Mouse (Mus musculus): ENCODE data around the gene Mllt10. TPM values are rescaled to one million over a fixed set of nuclear protein-coding genes. Genes with fewer than 3 reads are reported as not detected.
A peak's percentile ranks its signal among the peaks of the same experiment; 100 is the strongest.

Gene Mllt10
- total and polyA plus RNA-seq, 2 experiments from 2014 or later: 28.9 to 96.5 TPM

DNA sequence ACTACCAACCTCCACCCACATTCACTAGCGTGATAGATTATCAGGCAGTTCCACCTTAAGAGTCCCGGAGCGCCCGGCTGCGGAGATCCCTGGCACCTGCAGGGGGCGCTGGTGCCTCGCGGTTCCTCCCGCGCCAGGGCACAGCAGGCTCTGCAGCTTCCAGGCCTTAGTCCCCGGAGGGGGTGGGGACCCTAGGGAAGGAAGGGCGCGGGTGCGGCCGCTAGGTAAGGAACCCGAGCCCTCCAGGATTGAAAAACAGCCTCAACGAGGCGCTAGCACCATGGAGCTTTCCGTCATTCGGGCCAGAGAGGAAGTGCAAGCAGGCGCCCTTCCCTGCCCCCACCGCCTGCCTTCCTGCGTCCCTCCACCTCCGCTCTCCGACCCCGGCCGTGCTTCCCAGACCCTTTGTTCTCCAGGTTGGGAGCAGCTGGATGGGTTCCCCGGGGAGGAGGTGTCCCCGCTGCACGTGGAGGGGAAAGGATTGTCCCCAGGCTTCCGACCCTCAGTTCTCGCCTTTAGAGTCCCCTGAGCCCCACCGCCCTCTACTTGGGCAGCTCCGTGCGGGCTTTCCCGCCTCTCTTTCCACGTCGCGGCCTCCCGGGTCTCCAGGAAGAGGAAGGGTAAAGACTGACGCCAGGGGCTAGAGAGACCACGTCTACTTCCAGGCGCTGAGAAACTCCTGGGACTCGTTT is 27.4 kb upstream of the Mllt10 start:
- ATAC-seq (ENCODE audit: low FRiP score) (peak; percentile 87), DNase-seq (ENCODE audit: low spot score) (peak; percentile 94)
- Histone ChIP-seq H3K4me3 (ENCODE audit: low read depth, low read length) (peak overlapping the region; percentile 65), H3K4me1 (ENCODE audit: insufficient read depth, low read length) (peaks cover 20% of the 10 kb centered on the region; the same call in 1 of the 2 replicates), H3K27ac (ENCODE audit: low read depth, low read length) (peak overlapping the region; percentile 85), H3K27me3 (ENCODE audit: insufficient read depth, low read length) (peaks cover 4% of the 10 kb centered on the region; the same call in 1 of the 2 replicates), H3K36me3 (ENCODE audit: insufficient read depth, low read length) (no peaks in the 10 kb centered on the region), H3K4me2 (ENCODE audit: low read depth, low read length, poor library complexity, severe bottlenecking) (peak overlapping the region; percentile 88), H3K9me3 (ENCODE audit: low read length) (no peaks in the 10 kb centered on the region), H3K9ac (replicated peaks; ENCODE audit: low read length, poor library complexity, severe bottlenecking) (peak overlapping the region; percentile 62)
- under 1% methylated on average over 41 of the region's 44 CpGs for WGBS
- TF ChIP-seq CTCF (IDR thresholded peaks at IDR 0.05): peak; percentile 97

DNA sequence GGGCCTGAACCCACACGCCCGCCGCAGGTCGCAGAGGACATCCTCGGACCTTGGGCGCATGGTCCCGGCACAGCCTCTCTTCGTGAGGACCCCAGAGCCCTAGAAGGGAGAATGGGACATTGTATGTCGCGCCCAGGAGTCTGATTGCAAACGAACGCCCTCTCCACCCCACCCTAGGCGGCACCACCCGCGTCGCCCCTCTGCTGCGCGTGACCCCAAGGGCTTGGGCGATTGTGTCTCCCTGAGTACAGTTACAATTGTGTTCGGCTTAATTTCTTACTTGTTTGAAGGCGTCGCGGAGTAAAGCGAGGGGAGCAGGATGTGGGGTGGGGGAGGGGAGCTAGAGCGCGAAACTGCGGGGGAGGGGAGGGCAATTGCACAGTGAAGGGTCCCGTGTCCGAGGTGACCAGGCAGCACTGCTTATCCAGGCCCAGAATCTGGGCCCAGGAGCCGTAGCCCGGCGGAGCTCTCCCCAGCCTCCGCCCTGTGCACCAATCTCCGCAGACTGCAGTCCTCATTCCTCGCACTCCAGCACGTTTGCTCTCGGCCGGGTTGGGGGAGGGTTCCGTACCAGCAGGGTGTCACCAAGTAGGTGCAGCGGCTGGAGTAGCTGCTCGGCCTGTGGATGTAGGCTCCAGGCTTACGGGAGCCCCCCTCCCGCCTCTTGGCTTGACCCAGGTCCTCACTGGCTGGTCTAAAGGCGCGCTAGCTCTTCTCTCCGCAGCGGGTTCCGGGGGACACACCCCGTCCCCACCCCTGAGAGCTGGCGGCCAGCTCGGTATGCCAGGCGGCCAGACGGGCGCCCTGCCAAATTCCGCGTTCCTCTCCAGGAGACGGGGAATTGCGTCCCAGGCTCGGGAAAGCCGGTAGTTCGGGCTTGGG is 26.7 kb upstream of the Mllt10 start:
- Histone ChIP-seq H3K4me1 (ENCODE audit: insufficient read depth, low read length) (peaks cover 20% of the 10 kb centered on the region; the same call in 1 of the 2 replicates), H3K4me3 (ENCODE audit: low read depth, low read length) (peak overlapping the region; percentile 65), H3K36me3 (ENCODE audit: insufficient read depth, low read length) (no peaks in the 10 kb centered on the region), H3K9ac (replicated peaks; ENCODE audit: low read length, poor library complexity, severe bottlenecking) (peak overlapping the region; percentile 62), H3K9me3 (ENCODE audit: low read length) (no peaks in the 10 kb centered on the region), H3K4me2 (ENCODE audit: low read depth, low read length, poor library complexity, severe bottlenecking) (peak overlapping the region; percentile 88), H3K27me3 (ENCODE audit: insufficient read depth, low read length) (peaks cover 4% of the 10 kb centered on the region; the same call in 1 of the 2 replicates), H3K27ac (ENCODE audit: low read depth, low read length) (peak overlapping the region; percentile 85)
- peak; percentile 82 for DNase-seq (ENCODE audit: low spot score)
- peak; percentile 61 for ATAC-seq (ENCODE audit: low FRiP score)
- TF ChIP-seq CTCF (IDR thresholded peaks at IDR 0.05): no peak
- under 1% methylated on average over 57 of the region's 61 CpGs for WGBS

DNA sequence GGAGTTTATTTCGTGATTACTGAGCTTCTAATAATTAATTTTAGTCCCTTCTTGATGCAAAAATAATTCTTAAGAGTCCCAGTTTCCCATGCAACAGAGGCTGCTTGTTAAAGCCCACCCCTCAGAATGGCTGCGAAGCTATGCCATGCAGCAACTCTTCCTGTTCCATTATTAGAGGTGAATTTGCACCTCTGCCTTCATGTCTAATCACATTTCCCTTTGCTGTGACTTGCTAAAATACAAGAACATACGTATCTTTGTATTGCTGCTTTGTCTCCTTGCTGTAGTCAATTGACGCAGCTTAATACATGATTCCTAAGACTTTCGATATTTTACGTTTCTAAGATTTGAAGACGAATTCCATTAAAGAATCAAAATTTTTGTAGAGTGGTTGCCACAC is 25.4 kb upstream of the Mllt10 start:
- Histone ChIP-seq H3K9me3 (ENCODE audit: low read length) (no peaks in the 10 kb centered on the region), H3K9ac (replicated peaks; ENCODE audit: low read length, poor library complexity, severe bottlenecking) (no peak overlapping the region), H3K27me3 (ENCODE audit: insufficient read depth, low read length) (peaks cover 4% of the 10 kb centered on the region; the same call in 1 of the 2 replicates), H3K4me1 (ENCODE audit: insufficient read depth, low read length) (peaks cover 20% of the 10 kb centered on the region; the same call in 1 of the 2 replicates), H3K27ac (ENCODE audit: low read depth, low read length) (no peak overlapping the region), H3K36me3 (ENCODE audit: insufficient read depth, low read length) (no peaks in the 10 kb centered on the region), H3K4me2 (ENCODE audit: low read depth, low read length, poor library complexity, severe bottlenecking) (no peak overlapping the region), H3K4me3 (ENCODE audit: low read depth, low read length) (no peak overlapping the region)
- no peak for TF ChIP-seq CTCF (IDR thresholded peaks at IDR 0.05)
- ATAC-seq (ENCODE audit: low FRiP score): no peak
- DNase-seq (ENCODE audit: low spot score): no peak
- 78% methylated on average over 7 of the region's 7 CpGs for WGBS

DNA sequence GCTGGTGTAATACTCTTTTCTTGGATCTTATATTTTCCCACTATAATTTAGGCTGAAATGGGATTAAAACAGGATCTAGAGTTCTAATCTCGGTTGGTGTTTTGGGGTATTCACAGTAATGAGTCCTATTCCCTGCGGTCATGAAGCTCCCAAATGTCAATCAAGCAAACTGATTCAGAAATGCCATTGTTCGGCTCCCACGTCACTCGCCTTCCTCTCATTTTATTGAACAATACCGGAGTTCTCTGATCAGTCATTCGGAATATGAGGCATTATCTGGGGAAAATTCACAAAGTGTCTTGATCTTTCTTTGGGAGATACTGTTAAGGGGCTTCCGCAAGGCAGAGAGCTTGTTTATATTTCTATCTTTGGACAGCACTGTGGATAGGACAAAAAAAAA is 24.5 kb upstream of the Mllt10 start:
- no peak overlapping the region for H3K4me2 ChIP-seq (ENCODE audit: low read depth, low read length, poor library complexity, severe bottlenecking)
- WGBS: 68% methylated on average over 8 of the region's 8 CpGs
- DNase-seq (ENCODE audit: low spot score) (no peak), ATAC-seq (ENCODE audit: low FRiP score) (no peak)
- no peak overlapping the region for H3K4me3 ChIP-seq (ENCODE audit: low read depth, low read length)
- peaks cover 20% of the 10 kb centered on the region; the same call in 1 of the 2 replicates for H3K4me1 ChIP-seq (ENCODE audit: insufficient read depth, low read length)
- no peak overlapping the region for H3K27ac ChIP-seq (ENCODE audit: low read depth, low read length)
- H3K9ac ChIP-seq (replicated peaks; ENCODE audit: low read length, poor library complexity, severe bottlenecking): no peak overlapping the region
- no peaks in the 10 kb centered on the region for H3K36me3 ChIP-seq (ENCODE audit: insufficient read depth, low read length)
- TF ChIP-seq CTCF (IDR thresholded peaks at IDR 0.05): no peak
- H3K9me3 ChIP-seq (ENCODE audit: low read length): no peaks in the 10 kb centered on the region
- H3K27me3 ChIP-seq (ENCODE audit: insufficient read depth, low read length): peaks cover 4% of the 10 kb centered on the region; the same call in 1 of the 2 replicates

DNA sequence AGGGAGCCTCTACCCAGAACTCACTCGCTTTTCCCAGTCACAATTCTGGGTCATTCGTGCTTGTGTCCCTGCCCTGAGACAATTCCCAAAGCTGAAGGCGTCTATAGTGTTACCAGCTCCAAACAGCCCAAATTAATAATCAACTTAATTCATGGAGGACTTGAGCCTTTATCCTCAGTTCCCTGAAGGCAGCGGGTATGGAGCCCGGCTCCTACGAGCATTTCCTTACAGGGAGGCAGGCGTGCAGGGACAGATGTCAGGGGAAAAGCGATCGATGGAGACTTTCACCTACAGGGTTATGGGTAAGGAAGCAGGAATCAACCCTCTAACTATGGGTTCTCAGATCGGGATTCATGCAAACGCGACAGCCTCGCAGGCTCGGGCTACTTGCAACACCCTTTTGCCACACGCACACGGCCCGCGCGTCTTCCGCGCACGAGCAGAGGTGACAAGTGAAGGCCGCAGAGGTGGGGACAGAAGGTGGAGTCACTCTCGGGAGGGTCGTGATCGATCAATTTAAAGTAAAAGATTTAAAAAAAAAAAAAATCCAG is 23.7 kb upstream of the Mllt10 start:
- Histone ChIP-seq H3K27me3 (ENCODE audit: insufficient read depth, low read length) (peaks cover 4% of the 10 kb centered on the region; the same call in 1 of the 2 replicates), H3K4me1 (ENCODE audit: insufficient read depth, low read length) (peaks cover 19% of the 10 kb centered on the region; the same call in 1 of the 2 replicates), H3K36me3 (ENCODE audit: insufficient read depth, low read length) (no peaks in the 10 kb centered on the region), H3K9me3 (ENCODE audit: low read length) (no peaks in the 10 kb centered on the region), H3K9ac (replicated peaks; ENCODE audit: low read length, poor library complexity, severe bottlenecking) (peak overlapping the region; percentile 55), H3K4me3 (ENCODE audit: low read depth, low read length) (peak overlapping the region; percentile 36), H3K4me2 (ENCODE audit: low read depth, low read length, poor library complexity, severe bottlenecking) (peak overlapping the region; percentile 80), H3K27ac (ENCODE audit: low read depth, low read length) (no peak overlapping the region)
- WGBS: 21% methylated on average over 26 of the region's 26 CpGs
- no peak for TF ChIP-seq CTCF (IDR thresholded peaks at IDR 0.05)
- ATAC-seq (ENCODE audit: low FRiP score) (no peak), DNase-seq (ENCODE audit: low spot score) (no peak)
